Mouse (Mus musculus) thymus, adult 2 months (tissue): ENCODE results near the gene Ptov1. TPM values are rescaled to one million over a fixed set of nuclear protein-coding genes. Genes with fewer than 3 reads are reported as not detected.
"Not testable (repeated sequence)": the region's sequence is repeated elsewhere in the genome, so short reads cannot be mapped to it uniquely, and the experiment has no call there.

Experiments
- DNase-seq: peaks from one replicate; pipeline ENCODE4 v3.0.0; 2021
- H3K27ac ChIP-seq: fragments of 200-500 bp; 2 replicates; pipeline ENCODE4 v1.5.1; 2012; ENCODE audit warnings: low read length, control low read depth; ENCODE audit not compliant: control insufficient read depth, insufficient read depth
- H3K27me3 ChIP-seq: fragments of 200-500 bp; 2 replicates; pipeline ENCODE4 v1.6.1; 2012; ENCODE audit warnings: mild to moderate bottlenecking, low read length, moderate library complexity, mixed read lengths; ENCODE audit not compliant: control insufficient read depth, insufficient read depth
- H3K36me3 ChIP-seq: fragments of 200-500 bp; 2 replicates; pipeline ENCODE4 v1.6.1; 2012; ENCODE audit warnings: mild to moderate bottlenecking, low read length, moderate library complexity; ENCODE audit not compliant: control insufficient read depth, insufficient read depth
- H3K4me1 ChIP-seq: fragments of 200-500 bp; replicated peaks from 2 replicates; pipeline ENCODE4 v1.6.1; 2012; ENCODE audit warnings: low read length; ENCODE audit not compliant: control insufficient read depth, insufficient read depth
- H3K4me3 ChIP-seq: fragments of 200-500 bp; 2 replicates; pipeline ENCODE4 v1.5.1; 2012; ENCODE audit warnings: mild to moderate bottlenecking, low read length, control low read depth, moderate library complexity; ENCODE audit not compliant: control insufficient read depth, insufficient read depth
- CTCF ChIP-seq: fragments of 200-500 bp; IDR thresholded peaks from 2 replicates; pipeline ENCODE4 v1.5.1; 2012; ENCODE audit warnings: mild to moderate bottlenecking, control low read depth, low read length, moderate library complexity, borderline replicate concordance; ENCODE audit not compliant: control insufficient read depth, poor library complexity, insufficient read depth; ENCODE audit errors: extremely low read depth
- POLR2A ChIP-seq: fragments of 200-500 bp; IDR thresholded peaks from 2 replicates; pipeline ENCODE4 v1.6.1; 2012; ENCODE audit warnings: mild to moderate bottlenecking, low read length, control low read depth, moderate library complexity; ENCODE audit not compliant: control insufficient read depth, poor library complexity, insufficient read depth; ENCODE audit errors: extremely low read depth
- WGBS: fragments of 180-500 bp; shearing (Covaris S2); methylation state at CpG from one replicate; pipeline ENCODE4 v1.1.7; 2018; 5-methylcytosine and 5-hydroxymethylcytosine counted together
- polyA plus RNA-seq: library from polyadenylated mRNA; depleted of rRNA; stranded (reverse); fragments of >200 nt; gene quantifications from 2 replicates; pipeline ENCODE4 v1.2.3, GENCODE M21; 2012

The Ptov1 gene
- polyA plus RNA-seq, 1 experiment, result 338 TPM

DNA sequence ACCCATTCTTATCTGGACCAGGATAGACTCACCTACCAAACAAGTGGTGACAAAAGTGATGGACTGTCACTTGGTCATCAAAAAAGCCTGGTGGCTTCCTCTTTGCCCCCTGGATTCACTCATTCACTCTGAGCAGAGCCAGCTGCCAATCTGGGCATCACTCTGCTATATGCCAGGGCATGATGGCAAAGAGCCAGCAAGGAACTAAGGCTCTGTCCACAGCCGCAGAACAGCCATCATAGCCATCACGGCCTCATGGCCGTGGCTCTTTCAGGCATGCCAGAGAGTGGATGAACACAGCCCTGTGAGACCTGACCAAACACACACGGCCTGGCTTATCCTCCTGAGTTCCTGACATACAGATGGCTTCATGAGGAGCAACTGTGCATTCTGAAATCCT is 21.1 kb upstream of the Ptov1 start:
- no peak overlapping the region for H3K27ac ChIP-seq
- H3K36me3 ChIP-seq, result no peaks in the 10 kb centered on the region
- no peak for DNase-seq
- no peak for TF ChIP-seq CTCF
- no peak for TF ChIP-seq POLR2A
- no peaks in the 10 kb centered on the region for H3K27me3 ChIP-seq
- 93% methylated on average over 4 of the region's 4 CpGs for WGBS
- no peak overlapping the region for H3K4me3 ChIP-seq
- peaks cover 18% of the 10 kb centered on the region for H3K4me1 ChIP-seq

DNA sequence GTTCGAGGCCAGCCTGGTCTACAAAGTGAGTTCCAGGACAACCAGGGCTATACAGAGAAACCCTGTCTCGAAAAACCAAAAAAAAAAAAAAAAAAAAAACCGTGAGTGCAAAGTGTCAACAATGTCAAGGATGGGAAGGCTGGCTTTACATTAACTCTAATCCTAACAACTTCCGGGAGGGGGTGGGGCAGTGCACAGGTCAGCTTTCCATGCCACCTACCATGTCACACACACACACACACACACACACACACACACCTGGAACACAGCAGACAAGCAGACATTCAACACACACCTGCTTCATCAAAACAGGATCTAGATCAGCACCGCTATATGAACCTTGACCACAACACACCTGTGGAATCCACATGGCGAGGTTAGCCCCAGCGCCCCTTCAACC is 20.6 kb upstream of the Ptov1 start:
- Histone ChIP-seq H3K27me3 (no peaks in the 10 kb centered on the region), H3K36me3 (no peaks in the 10 kb centered on the region)

DNA sequence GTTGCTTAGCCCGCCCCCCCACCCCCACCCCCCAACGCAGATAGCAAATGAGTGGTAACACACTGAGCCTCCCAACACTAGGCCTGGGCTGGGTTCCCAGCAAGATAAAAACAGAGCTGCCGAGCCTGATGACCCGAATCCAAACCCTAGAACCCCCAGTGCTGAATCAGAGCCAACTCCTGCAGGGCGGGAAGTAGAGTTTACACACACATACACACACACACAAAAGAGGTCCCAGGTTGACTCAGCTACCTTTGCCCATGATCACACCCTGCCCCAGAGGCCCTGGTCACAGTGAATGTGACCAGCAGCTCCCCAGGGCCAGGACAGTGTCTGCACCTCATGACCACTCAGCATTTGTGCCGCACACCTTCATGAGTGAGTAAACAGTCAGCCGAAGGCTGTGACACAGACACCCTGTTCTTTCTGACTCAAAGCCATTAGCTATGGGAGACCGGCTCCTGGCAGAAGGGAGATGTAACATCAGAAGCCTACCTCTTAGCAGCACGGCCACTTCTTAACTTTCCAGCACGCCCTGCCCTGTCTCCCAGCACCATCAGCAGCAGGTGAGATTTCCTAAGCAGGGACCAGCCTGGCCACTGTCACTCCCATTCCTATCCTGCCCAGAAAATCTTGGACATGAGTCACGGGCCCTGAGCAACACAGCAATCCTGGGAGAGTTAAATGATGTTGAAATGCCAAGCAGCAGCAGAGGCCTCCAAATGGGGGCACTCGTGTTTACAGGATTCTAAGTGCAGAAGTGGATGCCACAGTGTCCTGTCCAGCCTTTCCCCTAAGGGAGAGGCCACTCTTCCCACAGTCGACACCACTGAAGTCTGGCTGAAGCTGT is 18.9 kb upstream of the Ptov1 start:
- Histone ChIP-seq H3K27me3 (no peaks in the 10 kb centered on the region), H3K4me3 (no peak overlapping the region), H3K4me1 (peaks cover 17% of the 10 kb centered on the region), H3K27ac (no peak overlapping the region), H3K36me3 (peaks cover 13% of the 10 kb centered on the region)
- WGBS, result 95% methylated on average over 13 of the region's 13 CpGs
- TF ChIP-seq POLR2A, result no peak
- no peak for TF ChIP-seq CTCF
- DNase-seq, result no peak

More for the DNA sequence above, 20.6 kb upstream of the Ptov1 start:
- no peak overlapping the region for H3K27ac ChIP-seq
- WGBS, result 85% methylated on average over 7 of the region's 7 CpGs
- no peak for DNase-seq
- H3K4me1 ChIP-seq, result peaks cover 17% of the 10 kb centered on the region
- no peak overlapping the region for H3K4me3 ChIP-seq
- no peak for TF ChIP-seq CTCF

DNA sequence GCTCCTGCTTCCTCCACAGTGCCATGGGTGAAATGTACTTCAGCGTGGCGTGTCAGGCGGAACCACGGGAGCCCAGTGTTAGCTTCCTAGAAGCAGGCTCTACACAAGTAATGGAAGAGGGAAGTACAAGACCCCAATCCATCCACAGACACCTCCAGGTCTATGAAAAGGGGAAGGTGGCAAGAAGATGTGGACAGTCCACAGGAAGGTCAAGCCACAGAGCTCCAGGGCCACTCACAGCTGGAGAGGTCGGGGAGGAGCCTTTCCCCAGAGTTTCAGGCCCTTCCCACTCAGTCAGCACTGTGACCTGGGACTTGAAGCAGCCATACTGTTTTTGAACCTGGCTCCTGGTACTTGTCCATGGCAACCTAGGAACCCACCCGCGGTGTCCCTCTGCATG is 17.4 kb upstream of the Ptov1 start:
- WGBS, result 89% methylated on average over 7 of the region's 7 CpGs

DNA sequence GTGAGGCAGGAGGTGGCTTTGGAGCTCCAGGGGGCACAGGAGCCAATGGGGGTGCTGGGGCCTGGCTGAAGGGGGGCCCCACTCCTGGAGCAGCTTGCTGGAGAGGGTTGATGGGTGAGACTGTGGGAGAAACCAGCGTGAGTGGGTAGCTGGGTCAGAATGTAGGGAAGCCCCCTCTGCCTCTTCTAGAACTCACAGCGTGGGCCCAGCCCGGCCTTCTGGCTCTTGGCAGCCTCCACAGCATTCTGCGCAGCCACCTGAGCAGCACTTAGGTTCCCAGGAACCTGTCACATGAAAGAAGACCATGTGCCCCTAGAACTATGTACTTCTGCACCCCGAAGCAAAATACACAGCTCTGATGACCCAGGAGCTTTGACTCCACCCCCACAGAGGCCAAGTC is 15.0 kb upstream of the Ptov1 start:
- Histone ChIP-seq H3K27ac (no peak overlapping the region), H3K27me3 (no peaks in the 10 kb centered on the region), H3K4me1 (no peaks in the 10 kb centered on the region), H3K36me3 (peaks cover 28% of the 10 kb centered on the region), H3K4me3 (no peak overlapping the region)
- TF ChIP-seq POLR2A (no peak), CTCF (no peak)
- 96% methylated on average over 5 of the region's 5 CpGs for WGBS
- no peak for DNase-seq

More for the DNA sequence above, 17.4 kb upstream of the Ptov1 start:
- H3K4me3 ChIP-seq, result no peak overlapping the region
- H3K36me3 ChIP-seq, result peaks cover 24% of the 10 kb centered on the region
- TF ChIP-seq POLR2A (no peak), CTCF (no peak)
- H3K27me3 ChIP-seq, result no peaks in the 10 kb centered on the region
- no peak overlapping the region for H3K27ac ChIP-seq
- no peak for DNase-seq
- H3K4me1 ChIP-seq, result peaks cover 17% of the 10 kb centered on the region

DNA sequence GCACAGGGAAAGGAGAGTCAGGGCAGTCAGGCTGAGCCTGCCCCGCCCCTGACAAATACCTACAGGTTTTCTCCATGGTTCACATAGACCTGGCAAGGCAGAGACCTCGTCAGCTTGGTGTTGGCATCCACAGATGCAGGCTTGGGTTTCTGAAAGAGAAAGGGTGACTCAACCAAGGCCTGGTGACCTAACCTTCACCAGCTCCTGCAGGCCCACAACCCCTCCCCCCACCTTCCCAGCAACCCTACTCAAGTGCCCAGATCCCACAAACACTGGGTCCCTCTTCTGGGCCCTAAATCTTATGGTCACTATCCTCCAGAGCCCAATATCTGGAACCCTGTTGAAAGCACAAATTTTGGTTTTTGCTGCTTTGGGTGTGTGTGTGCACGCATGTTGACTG is 13.4 kb upstream of the Ptov1 start:
- no peaks in the 10 kb centered on the region for H3K27me3 ChIP-seq
- DNase-seq, result no peak
- H3K4me1 ChIP-seq, result no peaks in the 10 kb centered on the region
- TF ChIP-seq POLR2A, result no peak
- TF ChIP-seq CTCF, result no peak
- WGBS, result 98% methylated on average over 3 of the region's 3 CpGs
- H3K36me3 ChIP-seq, result peaks cover 28% of the 10 kb centered on the region
- no peak overlapping the region for H3K27ac ChIP-seq
- H3K4me3 ChIP-seq, result no peak overlapping the region

DNA sequence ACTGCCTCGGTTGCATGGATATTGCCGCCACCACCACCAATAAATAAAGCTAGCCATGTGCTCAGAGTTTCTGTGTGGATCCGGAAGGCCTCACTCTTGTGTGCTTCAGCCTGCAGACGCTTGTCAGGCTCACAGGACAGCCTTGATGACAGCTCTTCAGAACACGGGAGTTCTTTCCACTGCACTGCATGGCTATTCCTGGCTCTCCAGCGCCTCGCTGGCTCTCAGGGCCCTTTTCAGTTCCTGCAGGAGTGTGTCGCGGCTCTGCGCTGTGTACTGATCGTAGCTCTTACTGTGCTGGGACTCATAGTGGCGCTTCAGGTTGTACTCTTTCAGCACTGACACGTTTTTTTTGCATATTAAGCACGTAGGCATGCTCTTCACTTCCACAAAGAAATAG is 8.2 kb upstream of the Ptov1 start:
- peaks cover 16% of the 10 kb centered on the region; the same call in 1 of the 2 replicates for H3K36me3 ChIP-seq
- H3K4me1 ChIP-seq, result no peaks in the 10 kb centered on the region
- H3K4me3 ChIP-seq, result no peak overlapping the region
- 93% methylated on average over 14 of the region's 14 CpGs for WGBS
- H3K27me3 ChIP-seq, result no peaks in the 10 kb centered on the region
- H3K27ac ChIP-seq, result no peak overlapping the region
- TF ChIP-seq POLR2A (no peak), CTCF (no peak)
- no peak for DNase-seq

DNA sequence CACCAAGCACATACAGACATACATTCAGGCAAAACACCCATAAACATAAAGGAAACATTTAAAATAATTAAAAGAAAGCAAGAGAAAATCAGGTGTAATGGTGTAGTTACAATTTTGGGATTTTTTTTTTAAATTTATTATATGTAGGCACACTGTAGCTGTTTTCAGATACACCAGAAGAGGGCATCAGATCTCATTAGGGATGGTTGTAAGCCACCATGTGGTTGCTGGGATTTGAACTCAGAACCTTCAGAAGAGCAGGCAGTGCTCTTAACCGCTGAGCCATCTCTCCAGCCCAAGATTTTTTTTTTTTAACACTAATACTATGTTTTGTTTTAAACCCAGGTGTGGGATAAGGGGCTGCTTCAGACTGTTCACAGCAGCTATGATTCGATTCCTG is 2.2 kb upstream of the Ptov1 start:
- H3K4me3 ChIP-seq, H3K36me3 ChIP-seq, DNase-seq, H3K27ac ChIP-seq, H3K27me3 ChIP-seq: not testable (repeated sequence)
- 93% methylated on average over 2 of the region's 2 CpGs for WGBS
- peaks cover 14% of the 10 kb centered on the region for H3K4me1 ChIP-seq
